Mouse (Mus musculus) neural tube, embryonic 10.5 days (tissue): ENCODE measurements around the gene Crybb1.

Experiments
- DNase-seq: peaks from one replicate; pipeline ENCODE4 v3.0.0-alpha.2; 2017; ENCODE audit warnings: low spot score; ENCODE audit errors: extremely low spot score

Crybb1 gene

GRCm38 (mm10) chr5:112286608-112286983, 31.0 kb downstream of the Crybb1 start:
- DNase-seq = no peak

GRCm38 (mm10) chr5:112286984-112287641, 31.5 kb downstream of the Crybb1 start:
- no peak for DNase-seq

- no peak for DNase-seq
These were observed 32.0 kb downstream of the Crybb1 start for GRCm38 (mm10) chr5:112287652-112288051.

GRCm38 (mm10) chr5:112288193-112289141, 32.9 kb downstream of the Crybb1 start:
- no peak for DNase-seq

GRCm38 (mm10) chr5:112289236-112289635, 33.6 kb downstream of the Crybb1 start:
- no peak for DNase-seq

DNA sequence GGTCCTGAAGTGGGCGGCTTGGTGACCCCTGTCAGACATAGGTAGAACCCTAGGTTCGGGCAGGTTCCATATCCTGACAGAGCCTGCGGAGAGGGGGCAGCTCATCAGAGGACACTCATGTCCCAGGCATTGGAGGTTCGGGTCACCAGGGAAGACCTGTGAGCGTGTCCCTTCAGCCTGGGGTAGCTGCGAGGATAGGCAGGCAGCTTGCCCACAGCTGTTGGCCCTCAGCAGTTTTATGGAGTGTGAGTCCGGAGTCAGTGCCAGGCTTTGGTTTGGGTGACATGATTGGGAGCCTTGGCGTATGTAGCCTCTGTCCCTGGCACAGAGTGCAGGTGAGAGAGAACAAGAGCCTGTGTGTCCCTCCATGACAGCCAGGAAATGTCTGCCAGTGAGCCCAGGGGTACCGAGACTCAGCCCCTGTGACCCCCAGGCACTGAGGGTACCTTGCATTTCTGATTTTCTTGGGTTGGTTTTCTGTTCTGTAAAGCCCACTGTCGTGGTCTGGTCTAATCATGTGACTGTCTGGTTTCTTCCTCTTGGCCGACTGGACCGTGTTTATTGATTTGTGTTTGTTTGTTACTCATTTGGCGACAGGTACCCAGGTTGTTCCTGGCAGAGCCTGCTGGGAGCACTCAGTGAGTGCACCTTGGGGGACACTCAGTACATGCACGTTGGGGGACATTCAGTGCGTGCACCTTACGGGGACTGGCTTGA, 34.4 kb downstream of the Crybb1 start:
- no peak for DNase-seq

DNA sequence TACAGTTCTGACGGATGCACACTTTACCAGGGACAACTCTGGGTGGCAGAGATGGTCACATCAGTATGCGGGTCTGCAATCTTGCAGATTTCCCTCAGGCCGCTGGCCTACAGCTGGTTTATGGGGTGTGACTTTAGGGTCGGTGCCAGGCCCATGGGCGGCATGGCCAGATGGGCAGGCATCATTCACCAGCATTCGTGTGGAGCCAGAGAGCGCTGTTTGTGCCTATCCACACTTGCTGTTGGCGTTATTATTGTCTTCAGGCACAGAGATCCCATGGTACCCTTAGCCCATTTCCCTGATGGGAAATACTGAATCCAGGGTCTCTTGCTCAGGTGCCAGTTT, 34.9 kb downstream of the Crybb1 start:
- DNase-seq = no peak

DNA sequence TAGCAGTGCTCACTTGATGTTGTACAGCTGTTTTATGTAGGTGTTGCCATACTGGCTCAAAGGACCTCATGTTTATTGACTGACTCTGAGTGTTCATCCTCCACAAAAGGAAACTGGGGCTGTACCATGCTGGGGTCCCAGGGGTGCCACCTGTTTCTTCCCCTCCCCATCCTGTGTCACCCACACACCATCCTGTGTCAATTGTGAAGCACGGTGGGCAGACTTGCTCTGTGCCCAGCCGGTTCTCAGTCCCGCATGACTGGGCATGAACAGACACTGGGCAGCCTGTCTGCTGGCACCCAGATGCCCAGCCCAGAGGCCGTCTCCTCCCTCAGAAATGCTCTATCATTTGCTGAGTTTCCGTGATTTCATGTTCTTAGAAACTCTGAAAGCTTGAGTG, 36.3 kb downstream of the Crybb1 start:
- DNase-seq = no peak

- no peak for DNase-seq
These were observed 36.8 kb downstream of the Crybb1 start for GRCm38 (mm10) chr5:112292343-112292980.

GRCm38 (mm10) chr5:112293800-112294199, 38.2 kb downstream of the Crybb1 start:
- DNase-seq = no peak

- no peak for DNase-seq
These were observed 39.1 kb downstream of the Crybb1 start for GRCm38 (mm10) chr5:112294696-112295095.

DNA sequence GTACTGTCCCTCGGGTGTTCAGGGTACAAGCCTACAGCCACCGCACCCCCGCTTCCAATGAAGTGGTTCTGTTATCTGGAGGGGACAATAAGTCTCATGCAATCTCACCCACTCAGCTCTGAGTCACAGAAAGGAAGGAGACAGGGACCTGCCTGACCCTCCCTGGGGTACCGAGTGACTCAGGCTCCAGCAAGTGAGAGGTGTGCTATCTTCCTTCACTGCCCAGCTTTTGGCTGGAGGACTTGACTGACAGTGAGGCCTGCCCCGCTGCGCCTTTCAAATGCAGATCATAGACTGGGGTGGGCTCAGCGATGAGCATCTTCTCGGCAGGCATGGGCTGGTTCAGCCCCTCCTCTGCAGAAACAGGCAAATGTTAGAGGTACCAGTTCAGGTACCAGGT, 39.5 kb downstream of the Crybb1 start:
- DNase-seq = no peak

GRCm38 (mm10) chr5:112295564-112295963, 39.9 kb downstream of the Crybb1 start:
- DNase-seq = no peak

DNA sequence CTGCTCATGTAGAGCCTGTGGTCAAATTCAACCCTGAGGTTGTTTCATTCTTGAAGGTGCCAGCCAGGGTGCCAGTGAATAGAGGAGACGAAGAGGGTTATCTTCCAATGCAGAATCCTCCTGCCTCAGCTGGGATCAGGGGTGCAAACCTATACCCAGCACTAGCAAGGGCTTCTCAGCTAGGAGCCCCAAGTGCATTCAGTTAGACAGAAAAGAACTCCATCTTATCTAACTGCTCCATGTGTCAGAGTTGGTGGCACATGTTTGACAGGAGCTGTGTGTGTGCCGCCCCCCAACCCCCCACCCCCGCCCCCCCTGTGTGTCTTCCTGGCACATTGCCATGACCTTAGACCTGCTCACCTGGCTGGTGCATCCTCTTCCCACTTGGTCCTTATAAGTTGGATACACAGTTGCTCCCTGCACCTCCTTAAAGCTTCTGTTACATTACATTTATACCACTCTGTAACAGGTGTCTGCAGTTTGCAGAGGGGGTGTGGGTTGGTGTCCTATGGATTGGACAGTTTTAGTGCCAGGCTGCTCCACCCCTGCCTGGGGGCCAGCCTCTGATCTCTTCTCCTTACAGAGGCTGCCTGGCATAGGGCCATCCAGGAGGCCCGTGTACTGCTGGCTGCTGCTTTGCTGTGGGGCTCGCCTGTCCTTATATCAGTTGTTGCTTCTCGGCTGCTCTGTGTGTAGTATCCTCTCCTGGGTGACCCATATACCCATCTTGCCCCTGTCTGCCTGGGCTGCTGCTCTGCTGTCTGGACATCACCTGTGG, 41.0 kb downstream of the Crybb1 start:
- no peak for DNase-seq

- no peak for DNase-seq
These were observed 41.6 kb downstream of the Crybb1 start for GRCm38 (mm10) chr5:112297257-112297656.

DNA sequence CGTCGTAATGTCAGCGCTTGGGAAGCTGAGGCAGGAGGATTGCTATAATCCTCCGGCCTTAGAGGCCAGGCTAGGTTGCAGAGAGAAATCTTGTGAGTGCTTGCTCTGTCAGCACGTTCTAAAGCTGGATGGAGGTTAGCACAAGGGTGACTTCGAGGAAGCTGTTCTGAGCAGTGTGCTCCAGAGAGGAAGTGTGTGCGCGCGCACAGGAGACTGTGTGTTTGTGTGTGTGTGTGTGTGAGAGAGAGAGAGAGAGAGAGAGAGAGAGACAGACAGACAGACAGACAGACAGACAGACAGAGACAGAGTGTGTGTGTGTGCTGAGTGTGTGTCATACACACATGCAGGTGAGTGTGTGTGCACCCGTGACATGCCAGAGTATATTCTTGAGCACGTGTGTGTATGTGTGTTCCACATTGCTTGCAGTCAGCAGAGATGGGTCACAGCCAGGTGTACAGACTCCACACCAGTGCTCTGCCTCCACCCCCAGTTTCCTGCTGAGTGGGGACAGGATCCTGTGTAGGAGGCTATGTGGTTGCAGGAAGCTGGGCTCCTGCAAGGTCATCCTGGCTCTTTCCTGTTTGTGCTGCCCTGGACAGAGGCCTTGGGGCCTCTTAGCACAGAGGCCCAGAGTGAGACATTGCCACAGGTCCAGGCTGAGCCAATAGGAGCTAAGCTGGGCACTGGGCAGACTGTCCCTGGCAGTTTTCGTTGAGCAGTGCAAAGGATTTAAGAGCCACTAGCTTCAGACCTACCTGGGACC, 42.8 kb downstream of the Crybb1 start:
- DNase-seq = no peak

DNA sequence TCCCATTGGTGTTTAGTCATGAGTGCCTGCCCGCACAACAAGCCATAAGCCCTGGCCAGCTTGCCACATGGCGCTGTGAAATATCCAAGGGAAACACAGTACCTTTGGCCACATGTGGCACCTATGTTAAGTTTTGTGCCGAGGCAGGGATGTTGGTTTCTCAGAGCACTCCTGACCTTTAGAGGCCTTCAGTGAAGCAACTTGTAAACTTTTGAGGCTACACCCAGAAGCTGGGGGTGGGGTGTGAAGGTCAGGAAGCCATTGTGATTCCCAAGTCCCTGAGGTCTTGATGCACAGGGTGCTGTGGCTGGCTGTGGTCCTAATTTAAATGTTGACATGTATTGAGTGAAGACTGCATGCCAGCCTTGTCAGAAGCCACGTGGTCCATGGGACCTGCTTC, 43.8 kb downstream of the Crybb1 start:
- no peak for DNase-seq

DNA sequence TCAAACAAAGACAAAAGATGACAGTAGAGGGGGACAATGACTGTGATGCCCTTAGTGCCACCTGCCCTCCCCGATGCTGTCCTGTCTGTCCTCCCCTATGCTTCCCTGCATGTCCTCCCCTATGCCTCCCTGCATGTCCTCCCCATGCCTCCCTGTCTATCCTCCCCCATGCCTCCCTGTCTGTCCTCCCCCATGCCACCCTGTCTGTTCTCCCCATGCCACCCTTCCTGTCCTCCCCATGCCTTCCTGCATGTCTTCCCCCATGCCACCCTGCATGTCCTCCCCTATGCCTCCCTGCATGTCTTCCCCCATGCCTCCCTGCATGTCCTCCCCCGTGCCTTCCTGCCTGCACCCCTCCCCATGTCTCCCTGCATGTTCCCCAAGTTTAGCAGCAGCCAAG, 44.5 kb downstream of the Crybb1 start:
- no peak for DNase-seq

GRCm38 (mm10) chr5:112300721-112301308, 45.2 kb downstream of the Crybb1 start:
- DNase-seq = no peak

DNA sequence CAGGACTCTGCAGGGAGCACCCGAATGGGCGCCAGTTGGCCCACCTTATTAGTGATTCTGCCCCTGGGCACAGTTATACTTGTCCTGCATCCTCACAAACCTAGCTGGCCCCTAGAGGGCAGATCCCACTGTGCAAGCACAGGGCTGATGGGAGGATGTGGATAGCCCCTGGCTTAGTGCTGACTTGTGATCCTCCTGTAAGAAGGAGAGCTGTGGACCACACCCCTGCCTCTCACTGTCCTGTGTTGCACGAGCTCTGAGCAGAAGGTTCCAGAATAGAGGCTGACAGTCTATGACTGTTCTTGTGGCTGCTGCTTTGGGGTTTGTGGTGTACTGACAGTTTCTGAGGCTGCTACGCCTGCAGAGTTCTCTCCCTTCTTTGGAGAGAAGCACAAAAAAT, 46.1 kb downstream of the Crybb1 start:
- DNase-seq = no peak
